8 mouse cellular contexts compared by ENCODE assay signal in the genomic region with DNA sequence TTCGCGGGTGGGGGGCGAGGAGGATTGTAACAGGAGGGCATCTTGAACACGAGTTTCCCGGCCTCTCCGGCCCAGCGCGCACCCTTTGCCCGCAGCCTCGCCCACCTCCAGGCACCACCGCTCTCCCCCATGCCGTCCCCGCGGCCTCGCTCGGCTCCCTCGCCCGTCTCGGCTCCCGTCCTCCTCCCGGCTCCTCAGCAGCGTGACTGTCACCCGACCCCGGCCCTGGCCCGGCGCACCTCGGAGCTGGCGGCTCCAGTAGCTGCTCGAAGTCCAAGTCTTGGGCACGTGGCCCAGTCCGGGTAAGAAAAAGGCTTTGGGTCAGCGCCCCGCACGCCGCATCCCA. TPM values are rescaled to one million over a fixed set of nuclear protein-coding genes. Genes with fewer than 3 reads are reported as not detected.
DNase-seq lines count a peak whose midpoint lies in the region; ATAC-seq and TF ChIP-seq lines count a peak whose summit lies in the region.

No protein-coding gene starts in this region.

- H3K27me3 ChIP-seq in embryonic facial prominence, embryonic 14.5 days (replicated peaks; ENCODE audit: control insufficient read depth, insufficient read depth, low read length) = no peaks in the 10 kb centered on the region
- no peaks in the 10 kb centered on the region for H3K27me3 ChIP-seq in intestine, postnatal 0 days (replicated peaks; ENCODE audit: control insufficient read depth, insufficient read depth, low read length)
- H3K27me3 ChIP-seq in neural tube, embryonic 14.5 days (ENCODE audit: control insufficient read depth, insufficient read depth, low read length) = no peaks in the 10 kb centered on the region; the same call in 1 of the 2 replicates

- intact Hi-C loops in left cerebral cortex, postnatal 25 days (cut with DNase I) = loop anchor here (5.0 kb wide), 1 partner anchor 200 kb away; the partner anchor contains the start of gene Bub3

- DNase-seq in lung, adult 2 months = no peak
- no peak for DNase-seq in lung, adult 18-20 months
- DNase-seq in embryonic facial prominence, embryonic 14.5 days (ENCODE audit: low spot score) = no peak
- no peak for DNase-seq in right cerebral cortex, postnatal 10 days (ENCODE audit: low spot score in 2 of 2)
- no peak for DNase-seq in left cerebral cortex, postnatal 25 days (ENCODE audit: low spot score in 2 of 2)
- DNase-seq in B cell, adult 2 months = no peak

- WGBS in lung, adult 2 months = under 1% methylated on average over 35 of the region's 35 CpGs
- under 1% methylated on average over 34 of the region's 35 CpGs for WGBS in embryonic facial prominence, embryonic 14.5 days
- WGBS in intestine, postnatal 0 days = under 1% methylated on average over 35 of the region's 35 CpGs
- under 1% methylated on average over 35 of the region's 35 CpGs for WGBS in neural tube, embryonic 14.5 days

- H3K4me2 ChIP-seq in embryonic facial prominence, embryonic 14.5 days (ENCODE audit: low read depth, low read length) = peak overlapping the region; percentile 81
- peak overlapping the region; percentile 80 for H3K4me2 ChIP-seq in intestine, postnatal 0 days (replicated peaks; ENCODE audit: low read depth)
- peak overlapping the region; percentile 81 for H3K4me2 ChIP-seq in neural tube, embryonic 14.5 days (ENCODE audit: low read depth, low read length)

- ATAC-seq in embryonic facial prominence, embryonic 14.5 days (ENCODE audit: low read depth) = peak; percentile 77
- peak; percentile 67 for ATAC-seq in intestine, postnatal 0 days
- peak; percentile 83 for ATAC-seq in neural tube, embryonic 14.5 days (ENCODE audit: low read depth)

- no peak for TF ChIP-seq POLR2A in lung, adult 2 months (IDR thresholded peaks at IDR 0.05; ENCODE audit: borderline replicate concordance, extremely low read depth, low read depth, low read length)

- peak overlapping the region; percentile 92 for H3K9ac ChIP-seq in embryonic facial prominence, embryonic 14.5 days (ENCODE audit: low read depth, low read length)
- peak overlapping the region; percentile 93 for H3K9ac ChIP-seq in intestine, postnatal 0 days (ENCODE audit: low read depth, low read length)
- peak overlapping the region; percentile 89 for H3K9ac ChIP-seq in neural tube, embryonic 14.5 days (replicated peaks; ENCODE audit: low read depth, low read length)

- TF ChIP-seq CTCF in lung, adult 2 months (IDR thresholded peaks at IDR 0.05; ENCODE audit: insufficient read depth, low read length) = no peak
- no peak for TF ChIP-seq CTCF in intestine, postnatal 0 days (IDR thresholded peaks at IDR 0.05; ENCODE audit: low read depth)

- no peaks in the 10 kb centered on the region for H3K9me3 ChIP-seq in embryonic facial prominence, embryonic 14.5 days (ENCODE audit: control insufficient read depth, low read length)
- no peaks in the 10 kb centered on the region for H3K9me3 ChIP-seq in intestine, postnatal 0 days (ENCODE audit: control insufficient read depth)
- H3K9me3 ChIP-seq in neural tube, embryonic 14.5 days (ENCODE audit: control insufficient read depth, low read length) = no peaks in the 10 kb centered on the region

- peak overlapping the region; percentile 87 for H3K27ac ChIP-seq in embryonic facial prominence, embryonic 14.5 days (replicated peaks; ENCODE audit: low read depth, low read length)
- H3K27ac ChIP-seq in intestine, postnatal 0 days (ENCODE audit: low read depth, low read length) = peak overlapping the region; percentile 79
- H3K27ac ChIP-seq in neural tube, embryonic 14.5 days (ENCODE audit: low read depth, low read length) = peak overlapping the region; percentile 72

- no peaks in the 10 kb centered on the region; the same call in 1 of the 2 replicates for H3K4me1 ChIP-seq in lung, adult 2 months (ENCODE audit: control insufficient read depth, insufficient read depth, low read length)
- H3K4me1 ChIP-seq in embryonic facial prominence, embryonic 14.5 days (ENCODE audit: control insufficient read depth, insufficient read depth, low read length) = peaks cover 12% of the 10 kb centered on the region
- H3K4me1 ChIP-seq in intestine, postnatal 0 days (replicated peaks; ENCODE audit: control insufficient read depth, insufficient read depth, low read length) = no peaks in the 10 kb centered on the region
- peaks cover 10% of the 10 kb centered on the region; the same call in 1 of the 2 replicates for H3K4me1 ChIP-seq in neural tube, embryonic 14.5 days (ENCODE audit: control insufficient read depth, insufficient read depth, low read length)

- H3K4me3 ChIP-seq in lung, adult 2 months (replicated peaks; ENCODE audit: extremely low read depth, low read depth, low read length) = peak overlapping the region; percentile 91
- peak overlapping the region; percentile 87 for H3K4me3 ChIP-seq in embryonic facial prominence, embryonic 14.5 days (ENCODE audit: low read depth, low read length)
- H3K4me3 ChIP-seq in intestine, postnatal 0 days (ENCODE audit: low read depth, low read length) = peak overlapping the region; percentile 90
- peak overlapping the region; percentile 90 for H3K4me3 ChIP-seq in neural tube, embryonic 14.5 days (ENCODE audit: low read depth, low read length)

- peaks cover 20% of the 10 kb centered on the region for H3K36me3 ChIP-seq in embryonic facial prominence, embryonic 14.5 days (ENCODE audit: control insufficient read depth, insufficient read depth, low read length)
- peaks cover 8% of the 10 kb centered on the region for H3K36me3 ChIP-seq in intestine, postnatal 0 days (ENCODE audit: control insufficient read depth, insufficient read depth)
- H3K36me3 ChIP-seq in neural tube, embryonic 14.5 days (ENCODE audit: control insufficient read depth, insufficient read depth, low read length) = peaks cover 9% of the 10 kb centered on the region

RNA-seq across cellular contexts. Expression of gene 2310057M21Rik, which starts 0.3 kb away (rescaled TPM):
- 4.0 and 5.2 TPM in 2 replicates for polyA plus RNA-seq in lung, adult 2 months (2012; rRNA removed)
- 21.9 and 25.6 TPM in 2 replicates for polyA plus RNA-seq in embryonic facial prominence, embryonic 14.5 days (2014; fragmentation: Nextera tagmentation; extraction: Ambion mirVana)
- polyA plus RNA-seq in intestine, postnatal 0 days (2015; fragmentation: Nextera tagmentation; extraction: Ambion mirVana) = 8.0 and 11.0 TPM in 2 replicates
- 34.2 and 37.9 TPM in 2 replicates for polyA plus RNA-seq in neural tube, embryonic 14.5 days (2014; fragmentation: Nextera tagmentation; extraction: Ambion mirVana)
- total RNA-seq in left cerebral cortex, postnatal 25 days (2021) = 10 to 100 TPM; 22.6 to 33.1 TPM

RNA-seq across cellular contexts. Expression of gene Pstk, which starts 8.7 kb away (rescaled TPM):
- 28.7 and 35.0 TPM in 2 replicates for polyA plus RNA-seq in lung, adult 2 months (2012; rRNA removed)
- polyA plus RNA-seq in embryonic facial prominence, embryonic 14.5 days (2014; fragmentation: Nextera tagmentation; extraction: Ambion mirVana) = 60.3 and 62.9 TPM in 2 replicates
- polyA plus RNA-seq in intestine, postnatal 0 days (2015; fragmentation: Nextera tagmentation; extraction: Ambion mirVana) = 37.1 and 42.8 TPM in 2 replicates
- 40.5 and 52.2 TPM in 2 replicates for polyA plus RNA-seq in neural tube, embryonic 14.5 days (2014; fragmentation: Nextera tagmentation; extraction: Ambion mirVana)
- 10 to 100 TPM; 49.1 to 53.5 TPM for total RNA-seq in left cerebral cortex, postnatal 25 days (2021)

RNA-seq across cellular contexts. Expression of gene Fam24a, which starts 28.6 kb away (rescaled TPM):
- not detected in 2 replicates for polyA plus RNA-seq in lung, adult 2 months (2012; rRNA removed)
- polyA plus RNA-seq in embryonic facial prominence, embryonic 14.5 days (2014; fragmentation: Nextera tagmentation; extraction: Ambion mirVana) = 0.31 TPM in 1 of 2 replicates, not detected in the other
- not detected in 2 replicates for polyA plus RNA-seq in intestine, postnatal 0 days (2015; fragmentation: Nextera tagmentation; extraction: Ambion mirVana)
- polyA plus RNA-seq in neural tube, embryonic 14.5 days (2014; fragmentation: Nextera tagmentation; extraction: Ambion mirVana) = not detected in 2 replicates
- not detected for total RNA-seq in left cerebral cortex, postnatal 25 days (2021)

RNA-seq across cellular contexts. Expression of gene Fam24b, which starts 32.9 kb away (rescaled TPM):
- polyA plus RNA-seq in lung, adult 2 months (2012; rRNA removed) = 0.62 TPM in 1 of 2 replicates, not detected in the other
- not detected in 2 replicates for polyA plus RNA-seq in embryonic facial prominence, embryonic 14.5 days (2014; fragmentation: Nextera tagmentation; extraction: Ambion mirVana)
- not detected in 2 replicates for polyA plus RNA-seq in intestine, postnatal 0 days (2015; fragmentation: Nextera tagmentation; extraction: Ambion mirVana)
- polyA plus RNA-seq in neural tube, embryonic 14.5 days (2014; fragmentation: Nextera tagmentation; extraction: Ambion mirVana) = not detected in 2 replicates
- not detected for total RNA-seq in left cerebral cortex, postnatal 25 days (2021)

RNA-seq across cellular contexts. Expression of gene Cuzd1, which starts 40.1 kb away (rescaled TPM):
- polyA plus RNA-seq in lung, adult 2 months (2012; rRNA removed) = not detected in 2 replicates
- polyA plus RNA-seq in embryonic facial prominence, embryonic 14.5 days (2014; fragmentation: Nextera tagmentation; extraction: Ambion mirVana) = 0.17 TPM in 1 of 2 replicates, not detected in the other
- 0.05 TPM in 1 of 2 replicates, not detected in the other for polyA plus RNA-seq in intestine, postnatal 0 days (2015; fragmentation: Nextera tagmentation; extraction: Ambion mirVana)
- polyA plus RNA-seq in neural tube, embryonic 14.5 days (2014; fragmentation: Nextera tagmentation; extraction: Ambion mirVana) = not detected in 2 replicates
- total RNA-seq in left cerebral cortex, postnatal 25 days (2021) = under 1 TPM; 0.16 to 0.23 TPM
